Comparison of ENCODE assay signal across 9 mouse cellular contexts in the genomic region with DNA sequence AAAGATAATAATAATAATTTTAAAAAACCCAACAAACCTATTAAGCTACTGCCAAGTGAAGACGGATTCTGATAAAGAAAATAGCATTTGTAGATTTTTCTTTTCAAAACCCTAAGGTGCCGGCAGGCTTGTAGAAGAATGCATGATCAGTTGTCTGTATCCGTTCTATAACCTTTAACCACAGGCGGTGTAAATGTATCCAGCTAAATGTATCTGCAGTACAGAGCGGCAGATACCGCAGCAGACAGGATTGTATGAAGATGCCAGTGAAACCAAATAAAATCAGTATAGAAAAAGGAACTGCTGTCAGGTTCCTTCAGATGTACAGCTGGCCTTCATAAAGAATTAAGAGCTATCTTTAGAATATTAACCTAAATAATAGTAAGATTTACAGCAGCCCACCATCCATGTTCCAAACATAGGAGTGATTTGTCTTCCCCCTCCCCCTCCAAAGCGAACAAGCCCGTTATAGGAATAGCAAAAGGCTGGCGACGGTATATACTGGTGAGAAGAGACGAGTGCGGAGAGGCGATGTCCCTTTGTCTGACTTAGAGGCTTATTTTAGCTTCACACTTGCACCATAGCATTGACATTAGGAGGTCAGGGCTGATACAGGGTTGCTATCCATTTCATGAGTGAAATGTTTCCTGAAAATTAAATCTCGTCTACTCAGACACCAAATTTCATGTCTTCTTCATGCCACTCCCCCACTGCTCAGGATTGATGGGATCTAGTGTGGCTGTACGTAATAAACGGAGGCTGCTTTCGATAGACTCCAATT. TPM values are rescaled to one million over a fixed set of nuclear protein-coding genes. Genes with fewer than 3 reads are reported as not detected.
A peak's percentile ranks its signal among the peaks of the same experiment; 100 is the strongest.
DNase-seq lines count a peak whose midpoint lies in the region.
"Had no signal": no experiment of that assay in that cellular context is flagged by ENCODE, and none has a peak within 500 bp of the region (broad histone marks: within the 10 kb centered on the region; RNA-seq: fewer than 3 reads in every experiment).

No protein-coding gene starts in this region.

- WGBS in heart, embryonic 10.5 days, result 69% methylated on average over 17 of the region's 17 CpGs
- 86% methylated on average over 17 of the region's 17 CpGs for WGBS in midbrain, embryonic 10.5 days

- H3K4me1 ChIP-seq in heart, embryonic 10.5 days, result peaks cover 36% of the 10 kb centered on the region
- peaks cover 27% of the 10 kb centered on the region for H3K4me1 ChIP-seq in midbrain, embryonic 10.5 days

- H3K4me3 ChIP-seq in heart, embryonic 10.5 days, result no peak overlapping the region
- peak overlapping the region; percentile 30; the same call in 1 of the 2 replicates for H3K4me3 ChIP-seq in midbrain, embryonic 10.5 days
- H3K4me3 ChIP-seq: liver, embryonic 13.5 days had no signal

- H3K36me3 ChIP-seq in heart, embryonic 10.5 days, result no peaks in the 10 kb centered on the region
- H3K36me3 ChIP-seq in midbrain, embryonic 10.5 days, result no peaks in the 10 kb centered on the region
- H3K36me3 ChIP-seq: liver, embryonic 13.5 days had no signal

- no peaks in the 10 kb centered on the region for H3K9me3 ChIP-seq in heart, embryonic 10.5 days
- no peaks in the 10 kb centered on the region for H3K9me3 ChIP-seq in midbrain, embryonic 10.5 days (replicated peaks)
- H3K9me3 ChIP-seq: liver, embryonic 13.5 days had no signal

- H3K27ac ChIP-seq in heart, embryonic 10.5 days, result peak overlapping the region; percentile 64; the same call in 1 of the 2 replicates
- peak overlapping the region; percentile 68; the same call in 1 of the 2 replicates for H3K27ac ChIP-seq in midbrain, embryonic 10.5 days (replicated peaks)
- H3K27ac ChIP-seq: liver, embryonic 13.5 days had no signal

- no peaks in the 10 kb centered on the region for H3K27me3 ChIP-seq in heart, embryonic 10.5 days (ENCODE audit: insufficient read depth, poor library complexity, severe bottlenecking)
- H3K27me3 ChIP-seq in midbrain, embryonic 10.5 days (ENCODE audit: low read depth, poor library complexity, severe bottlenecking), result peaks cover 48% of the 10 kb centered on the region

- no peak for DNase-seq in heart, embryonic 10.5 days (ENCODE audit: low spot score)
- DNase-seq in heart, postnatal 10 days, result no peak
- DNase-seq in right cerebral cortex, postnatal 25 days, result peak; percentile 42
- DNase-seq in right cerebral cortex, adult 2 months (ENCODE audit: low spot score in 2 of 2), result no peak
- no peak for DNase-seq in midbrain, embryonic 10.5 days (ENCODE audit: low spot score)
- no peak for DNase-seq in frontal cortex, postnatal 14 days (ENCODE audit: low spot score in 2 of 2)
- no peak for DNase-seq in frontal cortex, postnatal 25 days (ENCODE audit: low spot score in 2 of 2)
- DNase-seq in adrenal gland, adult 18-20 months (ENCODE audit: low spot score in 2 of 2), result no peak
- DNase-seq: liver, embryonic 13.5 days had no signal

- intact Hi-C loops in heart, postnatal 10 days (cut with DNase I), result no loop called here

RNA-seq across cellular contexts. Expression of gene Zbtb38, which starts 19.8 kb away (rescaled TPM):
- polyA plus RNA-seq in heart, embryonic 10.5 days (2016; fragmentation: Nextera tagmentation; extraction: Ambion mirVana), result 13.4 and 24.5 TPM in 2 replicates
- total RNA-seq in heart, postnatal 10 days (2021), result 10 to 100 TPM; 30.2 to 37.0 TPM
- 8.1 and 10.6 TPM in 2 replicates for polyA plus RNA-seq in midbrain, embryonic 10.5 days (2016; fragmentation: Nextera tagmentation; extraction: Ambion mirVana)
- 10 to 100 TPM; 60.0 to 97.3 TPM for total RNA-seq in adrenal gland, adult 18-20 months (2021)
